Mouse (Mus musculus) right cerebral cortex, postnatal 14 days (tissue): ENCODE measurements around the gene Lrp1.

ENCODE experiments used
- DNase-seq: peaks from one replicate; pipeline ENCODE4 v3.0.0; 2022

Gene Lrp1

DNA sequence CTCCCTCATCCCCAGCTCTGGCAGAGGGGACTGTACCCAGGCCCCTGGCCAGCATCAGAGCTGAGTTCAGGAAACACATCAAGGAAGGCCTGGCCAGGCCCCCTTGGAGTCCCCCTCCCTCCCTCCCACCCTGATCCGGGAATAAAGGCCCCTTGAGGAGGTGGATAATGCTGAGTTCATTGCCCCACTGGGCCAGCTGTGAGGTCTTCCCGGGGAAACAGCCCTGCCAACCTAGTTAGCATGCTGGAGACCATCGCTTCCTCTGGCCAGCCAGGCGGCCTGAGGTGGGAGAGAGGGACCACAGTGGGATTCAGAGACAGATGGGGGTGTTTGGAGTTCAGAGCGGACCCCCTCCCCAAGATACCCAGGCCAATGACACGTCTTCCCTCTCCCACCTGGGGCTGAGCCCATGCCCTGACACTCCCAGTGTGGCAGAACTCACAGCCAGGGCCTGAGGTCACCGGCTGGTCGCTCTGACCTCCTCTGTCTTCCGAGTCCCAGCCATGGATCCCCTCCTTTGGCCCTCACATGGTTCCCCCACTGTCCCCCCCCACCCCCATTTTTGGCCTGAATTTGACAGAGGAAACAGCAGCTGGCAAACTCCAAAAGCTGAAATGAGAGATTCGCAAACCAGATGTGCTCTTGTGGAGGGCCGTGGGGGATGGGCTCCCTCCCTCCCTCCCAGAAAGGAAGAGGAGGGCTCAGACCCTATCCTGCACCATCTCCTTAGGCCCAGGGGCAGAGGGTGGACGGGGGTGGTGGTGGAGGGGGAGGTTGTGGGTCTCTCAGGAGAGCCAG is 6.5 kb downstream of the Lrp1 start:
- DNase-seq: no peak

DNA sequence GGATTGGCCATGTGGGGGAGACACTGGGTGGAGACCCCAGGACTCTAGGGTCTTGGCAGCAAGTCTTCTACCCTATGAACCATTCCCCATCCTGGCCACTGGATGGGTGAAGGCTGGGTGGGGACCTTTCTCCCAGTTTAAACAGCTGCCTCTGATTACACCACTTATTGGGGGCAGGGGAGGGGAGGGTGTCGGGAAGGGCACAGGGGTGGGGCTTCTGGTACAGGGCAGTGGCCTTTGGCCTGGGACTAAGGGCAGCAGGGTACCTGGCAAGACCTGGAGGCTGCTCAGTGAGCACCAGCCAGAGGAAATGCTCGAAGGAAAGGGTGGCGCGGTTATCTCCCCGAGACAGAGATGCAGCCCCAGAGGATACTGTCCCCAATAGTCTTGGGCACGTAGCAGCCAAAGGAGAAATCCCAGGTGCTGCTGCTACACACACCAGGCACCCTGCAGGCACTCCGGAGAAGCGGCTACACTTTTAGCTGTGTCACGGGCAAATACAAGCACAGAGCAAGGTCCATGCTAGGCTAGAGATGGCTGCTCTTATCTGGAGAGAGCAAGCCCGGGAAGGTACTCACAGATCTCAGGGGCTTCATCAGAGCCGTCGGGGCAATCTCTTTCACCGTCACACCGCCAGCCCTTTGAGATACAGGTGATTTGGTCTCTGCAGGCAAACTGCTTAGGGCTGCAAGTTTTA is 8.7 kb downstream of the Lrp1 start:
- no peak for DNase-seq

DNA sequence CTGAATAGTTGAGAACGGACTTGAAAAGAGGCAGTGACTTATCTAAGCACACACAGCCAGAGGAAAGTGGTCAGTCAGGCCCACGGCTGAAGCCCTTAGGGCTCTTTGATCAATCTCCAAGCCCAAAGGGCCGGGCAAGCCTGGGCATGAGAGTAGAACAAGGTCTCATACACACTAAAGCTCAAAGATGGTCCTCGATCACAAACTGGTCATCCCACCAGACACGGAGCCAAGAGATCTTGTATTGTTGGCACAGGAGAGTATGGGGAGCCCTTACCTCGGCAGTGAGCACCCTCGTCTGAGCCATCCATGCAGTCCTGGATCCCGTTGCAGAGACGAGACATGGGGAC is 10.9 kb downstream of the Lrp1 start:
- no peak for DNase-seq

DNA sequence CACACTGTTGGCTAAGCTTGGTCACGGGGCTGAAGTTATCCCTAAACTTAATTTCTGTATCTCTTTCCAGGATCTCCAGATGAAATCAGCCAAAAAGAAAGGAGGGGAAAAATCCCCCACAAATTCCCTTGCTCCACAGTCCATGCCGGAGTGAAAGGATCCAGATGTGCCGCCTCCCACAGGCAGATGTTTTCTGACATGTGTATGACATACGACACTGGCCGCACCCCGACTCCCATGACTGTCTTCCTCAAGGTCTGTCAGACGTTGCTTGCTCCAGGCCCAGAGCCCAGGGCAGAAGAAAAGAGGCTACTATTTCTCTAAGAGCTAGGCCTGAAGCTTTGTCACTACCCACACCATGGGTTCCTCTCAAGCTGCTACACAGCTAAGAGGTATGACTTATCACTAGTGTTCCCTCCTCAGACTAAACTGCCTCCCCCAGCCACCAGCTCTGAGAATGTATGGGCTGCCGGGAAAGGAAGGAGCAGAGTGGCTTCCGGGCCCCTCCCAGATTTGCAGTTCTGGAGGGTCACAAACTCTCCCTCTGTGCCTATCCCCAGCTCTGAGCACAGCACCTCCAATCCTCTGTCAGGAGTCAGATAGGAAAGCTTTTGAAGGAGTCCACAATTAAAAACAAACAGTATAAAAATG is 11.4 kb downstream of the Lrp1 start:
- no peak for DNase-seq

DNA sequence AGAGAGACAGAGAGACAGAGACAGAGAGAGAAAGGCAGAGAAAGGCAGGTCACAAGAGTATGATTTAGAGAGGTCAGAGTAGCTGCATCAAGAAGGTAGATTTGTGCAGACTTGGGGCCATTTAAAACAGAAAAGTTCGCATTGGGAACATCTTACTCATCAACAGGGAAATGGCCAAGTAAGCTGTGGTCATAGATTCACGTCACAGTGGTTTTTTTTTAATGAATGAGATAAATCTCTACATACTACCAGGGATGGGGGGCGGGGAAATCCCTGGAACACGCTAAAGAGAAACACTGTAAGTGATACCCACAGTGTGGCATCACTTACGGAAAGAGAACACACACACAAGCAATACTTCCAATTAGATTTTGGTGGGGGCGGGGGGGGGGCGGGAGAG is 13.9 kb downstream of the Lrp1 start:
- no peak for DNase-seq

DNA sequence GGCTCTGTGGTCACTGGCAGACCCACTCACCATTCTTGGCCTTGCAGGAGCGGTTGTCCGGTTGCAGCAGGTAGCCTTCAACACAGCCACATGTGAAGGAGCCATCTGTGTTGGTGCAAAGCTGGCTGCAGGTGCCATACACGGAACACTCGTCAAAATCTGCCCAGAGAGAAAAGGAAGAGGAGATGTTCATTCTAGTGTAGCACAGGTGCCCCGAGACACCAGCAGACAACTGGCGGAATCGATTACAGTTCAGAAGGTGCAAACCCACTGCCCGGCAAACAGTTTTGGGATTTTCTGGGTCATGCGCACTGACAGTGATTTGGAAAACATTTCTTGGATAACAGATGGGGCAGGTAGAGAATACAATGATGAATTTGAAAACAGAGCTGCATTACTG is 15.2 kb downstream of the Lrp1 start:
- DNase-seq: no peak

DNA sequence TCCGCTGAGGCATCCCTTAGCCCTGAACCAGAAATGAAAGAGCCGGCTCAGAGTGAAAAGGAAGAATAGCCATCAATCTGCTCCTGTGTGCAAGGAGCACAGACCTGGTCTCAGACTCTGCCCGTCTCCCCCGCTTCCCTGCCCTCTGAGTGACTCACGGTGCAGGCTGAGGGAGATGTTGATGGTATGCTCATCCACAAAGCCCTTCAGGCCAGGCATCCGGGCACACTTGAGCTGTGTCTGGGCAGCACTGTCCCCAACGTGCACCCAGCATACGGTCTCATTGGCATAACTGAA is 15.7 kb downstream of the Lrp1 start:
- no peak for DNase-seq

DNA sequence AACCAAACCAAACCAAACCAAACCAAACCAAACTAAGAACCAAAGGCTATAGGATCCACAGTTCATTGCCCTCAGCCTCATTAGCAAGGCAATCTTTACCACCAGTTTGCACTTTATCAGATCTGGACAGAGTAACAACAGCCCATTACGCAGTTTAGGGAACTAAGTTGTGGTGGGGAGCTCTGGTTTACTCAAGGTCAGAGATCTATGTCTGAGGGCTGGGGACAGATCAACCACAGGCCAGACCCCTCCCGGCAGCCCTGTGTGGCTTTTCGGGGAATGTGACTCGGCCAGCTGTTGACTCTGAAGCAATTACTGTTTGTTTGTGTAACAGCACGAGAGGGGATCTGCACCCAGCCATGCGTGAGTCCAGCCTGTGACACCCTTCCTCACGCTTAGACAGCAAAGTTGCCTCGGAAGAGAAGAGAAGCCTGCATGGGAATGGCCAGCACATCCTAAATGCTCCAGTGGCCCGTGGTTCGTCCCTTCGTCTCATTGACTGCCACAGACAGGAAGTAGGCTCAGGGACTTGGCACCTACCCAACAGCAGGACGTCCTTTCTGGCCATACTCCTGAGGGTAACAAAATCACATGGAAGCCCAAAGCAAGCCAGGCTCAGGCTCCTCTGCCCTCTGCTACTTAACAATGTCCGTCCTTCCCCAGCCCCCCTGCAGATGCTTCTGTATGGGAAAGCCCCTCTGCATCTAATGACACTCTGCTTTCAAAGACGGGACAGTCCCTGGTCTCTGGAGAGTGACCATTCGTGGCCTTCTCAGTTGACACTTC is 16.3 kb downstream of the Lrp1 start:
- peak; percentile 54 for DNase-seq

DNA sequence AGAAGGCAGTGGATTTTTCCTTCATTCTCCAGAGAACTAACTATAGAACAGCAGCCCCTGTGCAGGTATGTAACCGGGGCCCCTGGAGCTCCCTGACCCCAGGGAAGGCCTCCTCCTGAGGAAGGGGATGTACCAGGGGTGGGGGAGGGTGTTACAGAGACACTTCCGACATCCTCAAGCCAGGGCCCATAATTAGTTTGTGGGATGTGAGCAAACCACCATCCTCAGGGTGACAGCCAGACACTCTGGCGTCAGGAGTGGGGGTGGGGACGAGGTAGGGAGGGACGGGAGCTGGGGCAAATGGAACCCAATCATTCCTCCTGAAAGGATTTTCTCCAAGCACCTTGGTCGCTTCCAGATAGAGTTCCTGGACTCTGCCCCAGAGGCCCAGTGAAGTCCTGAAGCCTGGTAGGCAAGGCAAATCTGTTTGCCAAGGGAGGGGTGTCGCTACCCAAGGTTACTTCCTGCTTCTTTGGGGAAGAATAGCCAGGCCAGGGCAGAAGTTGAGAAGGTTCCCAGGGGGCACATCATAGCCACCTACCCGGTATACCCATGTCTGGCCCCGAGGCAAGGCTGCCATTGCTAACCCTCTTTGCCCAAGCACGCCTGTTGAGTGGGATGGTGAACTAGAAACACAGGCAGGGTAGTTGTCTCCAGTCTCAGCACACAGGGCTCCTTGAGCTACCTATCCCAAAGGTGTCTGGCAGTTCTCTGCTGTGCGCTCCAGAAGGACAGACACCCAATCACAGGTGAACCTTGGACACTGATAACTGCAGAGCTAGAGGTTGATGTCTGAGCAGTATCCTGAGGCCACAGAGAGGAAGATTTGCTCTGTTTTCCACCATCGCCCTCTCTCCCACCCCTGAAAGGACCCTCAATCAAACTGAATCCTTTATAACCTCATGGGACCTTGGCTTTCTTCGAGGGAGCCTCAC is 17.2 kb downstream of the Lrp1 start:
- DNase-seq: no peak

DNA sequence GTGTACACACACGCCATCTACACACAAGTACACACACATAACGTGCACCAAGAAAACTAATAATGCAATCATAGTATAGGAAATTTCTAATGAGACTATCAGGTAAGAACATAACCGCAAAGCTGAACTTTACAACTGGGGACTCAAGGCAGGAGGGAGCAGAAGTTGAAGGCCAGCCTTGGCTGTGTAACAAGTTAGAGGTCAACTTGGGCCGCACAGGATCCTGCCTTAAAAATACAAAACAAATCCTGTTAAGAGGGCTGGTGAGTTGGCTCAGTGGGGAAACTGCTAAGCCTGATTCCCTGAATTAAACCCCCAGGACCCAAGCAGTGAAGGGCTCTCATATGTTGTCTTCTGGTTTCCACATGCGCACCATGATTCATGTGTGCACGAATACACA is 18.8 kb downstream of the Lrp1 start:
- DNase-seq: no peak

DNA sequence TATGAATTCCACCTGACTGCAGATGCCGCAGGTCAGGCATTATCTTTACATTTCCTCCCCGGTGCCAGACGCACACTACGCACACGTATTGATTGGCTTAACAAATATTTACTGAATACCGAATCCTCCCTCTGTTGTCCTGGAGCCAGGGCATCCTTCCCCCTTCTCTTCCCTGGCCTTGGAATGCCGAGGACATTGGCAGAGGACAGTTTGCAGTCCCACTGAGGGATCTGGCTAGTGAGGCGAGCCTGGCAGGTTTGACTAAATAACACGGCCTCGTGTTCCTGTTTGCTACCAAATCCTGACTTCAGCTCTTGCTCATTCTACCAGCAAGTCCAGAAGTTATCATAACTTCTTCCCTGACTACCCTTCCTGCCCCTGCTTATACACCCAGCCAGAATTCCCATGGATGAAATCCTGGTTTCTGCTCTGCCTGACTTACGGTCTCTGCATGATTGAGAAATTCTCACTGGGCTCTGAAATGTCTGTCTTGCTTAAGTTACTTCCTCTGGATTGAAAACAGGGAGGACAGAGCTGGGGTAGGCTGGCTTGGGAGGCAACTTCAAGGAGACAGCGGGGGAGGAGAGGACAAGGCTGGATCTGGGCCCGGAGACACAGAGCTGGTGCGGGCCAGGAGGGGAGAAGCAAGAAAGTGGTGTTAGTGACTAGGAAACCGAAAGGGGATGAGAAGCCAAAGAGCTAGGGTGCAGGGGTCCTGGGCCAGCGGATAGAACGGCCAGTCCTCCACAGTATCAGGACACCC is 21.0 kb downstream of the Lrp1 start:
- DNase-seq: no peak

DNA sequence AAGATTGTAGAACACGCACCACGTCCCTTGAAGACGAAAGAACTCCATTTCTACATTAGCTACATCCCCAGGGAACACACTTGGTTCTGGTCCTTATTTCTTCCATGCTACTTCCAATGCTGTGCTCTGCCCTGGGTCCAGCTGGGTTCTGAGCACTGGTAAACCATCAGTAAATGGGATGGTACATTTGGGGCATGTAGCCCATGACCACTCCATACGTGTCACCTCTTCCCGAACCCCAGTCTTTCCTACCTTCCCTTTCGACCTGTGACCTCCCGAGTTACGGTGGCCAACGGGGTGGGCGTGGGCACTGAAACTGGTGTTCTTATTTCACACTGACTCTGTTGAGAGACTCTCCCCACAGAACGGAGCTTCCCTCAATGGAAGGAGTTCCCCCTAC is 21.7 kb downstream of the Lrp1 start:
- DNase-seq: no peak

DNA sequence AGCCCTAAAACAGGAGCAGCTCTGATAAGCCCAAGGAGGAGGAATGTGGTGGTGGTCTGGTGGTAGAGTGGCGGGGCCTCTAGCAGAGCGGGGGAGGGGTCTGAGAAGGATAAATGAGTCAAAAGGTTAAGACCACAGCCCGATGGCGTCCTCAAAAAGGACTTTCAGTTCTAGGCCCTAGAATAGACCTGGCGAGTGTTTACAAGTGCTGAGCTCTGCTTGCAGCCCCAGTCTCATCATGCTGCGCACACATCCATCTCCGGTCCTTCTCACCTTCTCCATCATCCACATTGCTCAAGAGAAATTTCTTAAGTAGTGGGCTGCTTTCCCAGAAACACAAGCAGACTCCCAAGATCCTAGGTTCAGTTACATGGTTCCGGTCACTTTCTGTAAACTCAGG is 22.3 kb downstream of the Lrp1 start:
- DNase-seq: no peak

DNA sequence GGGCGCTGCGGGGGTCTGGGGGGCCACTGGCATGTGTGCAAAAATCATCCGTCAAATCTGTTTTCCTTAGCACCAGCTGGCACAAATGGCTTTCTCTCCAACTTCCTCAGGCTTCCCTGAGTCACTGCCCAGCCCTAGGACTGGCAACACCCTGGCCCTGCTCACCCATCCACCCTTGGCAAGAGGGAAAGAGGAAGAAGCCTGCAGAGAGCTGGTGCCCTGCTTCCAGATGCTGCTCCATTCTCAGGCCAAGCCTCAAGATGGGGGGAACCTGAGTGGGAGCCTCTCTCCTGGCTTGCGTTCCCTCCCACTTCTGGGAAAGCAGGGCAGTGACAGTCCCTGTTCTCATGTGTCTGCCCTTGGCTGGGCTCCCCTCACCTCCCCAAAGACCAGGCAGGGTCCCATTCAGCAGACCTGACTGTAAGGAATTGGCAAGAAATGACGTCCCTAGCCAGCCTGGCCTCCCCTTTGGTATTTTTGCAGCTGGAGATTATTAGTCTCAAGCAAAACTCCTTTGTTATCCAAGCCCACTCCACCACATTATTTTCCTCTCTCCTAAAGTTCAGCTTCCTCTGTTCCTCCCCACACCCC is 23.5 kb downstream of the Lrp1 start:
- no peak for DNase-seq

DNA sequence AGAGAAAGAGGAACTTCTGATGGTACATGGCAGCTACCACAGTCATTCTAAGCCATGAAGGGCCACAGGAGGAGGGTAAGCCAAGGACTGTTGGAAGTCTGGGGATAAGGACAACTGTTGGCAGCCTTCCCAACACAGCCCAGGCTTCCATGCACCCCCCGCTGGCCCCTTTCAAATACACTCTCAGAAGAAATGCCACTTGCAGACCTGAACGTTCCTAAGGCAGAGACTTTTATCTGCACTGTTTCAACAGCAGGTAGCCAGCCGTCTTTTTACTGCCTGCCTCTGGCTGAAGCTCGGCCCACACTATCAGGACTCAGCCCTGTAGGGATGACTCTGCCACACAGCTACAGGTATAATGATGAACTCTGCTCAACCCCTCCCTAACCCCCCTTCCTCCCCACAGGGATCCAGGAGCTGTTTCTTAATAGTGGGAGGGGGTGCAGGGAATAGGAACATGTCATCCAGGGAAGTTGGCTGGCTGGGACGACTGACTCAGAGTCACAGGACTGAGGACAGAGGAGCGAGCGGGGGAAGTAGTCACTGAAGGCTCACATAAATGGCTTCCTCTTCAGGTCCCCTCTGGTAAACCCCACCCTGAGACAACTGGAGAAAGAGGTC is 24.5 kb downstream of the Lrp1 start:
- no peak for DNase-seq

DNA sequence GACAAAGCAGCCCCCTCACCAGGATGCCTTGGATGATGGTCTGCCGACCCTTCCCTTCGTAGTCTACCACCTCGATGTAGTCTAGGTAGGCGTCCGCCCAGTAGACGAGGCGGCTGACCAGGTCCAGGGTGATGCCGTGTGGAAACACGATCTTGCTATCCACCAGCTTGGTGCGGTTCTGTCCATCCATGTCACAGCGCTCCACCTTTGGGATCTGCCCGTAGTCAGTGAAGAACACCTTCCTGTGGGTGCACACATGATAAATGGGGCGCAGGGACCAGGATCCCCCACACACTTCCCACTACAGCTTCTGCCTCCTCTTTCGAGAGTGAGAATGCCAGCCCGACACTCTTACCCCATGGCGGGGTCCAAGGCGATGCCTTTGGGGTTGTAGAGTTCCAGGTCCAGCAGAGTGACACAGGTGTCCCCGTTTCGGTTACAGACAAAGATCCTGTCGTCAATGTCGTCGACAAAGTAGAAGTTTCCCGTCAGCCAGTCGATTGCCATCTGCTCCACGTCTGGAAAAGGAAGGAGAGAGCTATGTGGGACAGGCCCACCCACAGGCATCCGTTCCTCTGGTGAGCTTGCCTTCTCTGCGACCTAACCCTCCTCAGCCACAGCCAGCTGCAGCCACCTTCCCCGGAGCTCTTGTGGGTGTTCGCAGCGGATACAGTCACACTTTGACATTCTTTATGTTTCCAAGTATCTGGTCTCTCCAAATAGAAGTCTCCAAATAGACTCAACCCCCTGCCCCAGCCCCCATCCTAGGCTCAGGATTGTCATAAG is 25.8 kb downstream of the Lrp1 start:
- no peak for DNase-seq

DNA sequence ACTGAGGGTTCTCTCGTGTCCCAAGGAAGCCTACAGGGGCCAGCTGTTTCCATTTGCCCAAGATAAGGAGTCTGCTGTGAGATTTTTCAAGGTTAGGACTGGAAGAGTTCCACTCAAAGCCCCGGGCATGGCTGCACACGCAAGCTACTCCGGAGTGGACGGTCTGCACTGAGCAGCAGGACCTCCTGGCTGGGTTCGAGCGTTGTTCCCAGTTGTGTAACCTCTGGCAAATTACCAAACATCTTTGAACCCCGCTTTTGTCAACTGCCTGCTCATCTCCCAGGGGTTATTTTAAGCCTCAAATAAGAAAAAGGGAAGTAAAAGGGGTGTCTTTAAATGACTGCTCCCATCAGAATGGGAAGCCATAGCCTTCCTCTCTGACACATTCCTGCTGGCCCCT is 26.5 kb downstream of the Lrp1 start:
- DNase-seq: no peak

DNA sequence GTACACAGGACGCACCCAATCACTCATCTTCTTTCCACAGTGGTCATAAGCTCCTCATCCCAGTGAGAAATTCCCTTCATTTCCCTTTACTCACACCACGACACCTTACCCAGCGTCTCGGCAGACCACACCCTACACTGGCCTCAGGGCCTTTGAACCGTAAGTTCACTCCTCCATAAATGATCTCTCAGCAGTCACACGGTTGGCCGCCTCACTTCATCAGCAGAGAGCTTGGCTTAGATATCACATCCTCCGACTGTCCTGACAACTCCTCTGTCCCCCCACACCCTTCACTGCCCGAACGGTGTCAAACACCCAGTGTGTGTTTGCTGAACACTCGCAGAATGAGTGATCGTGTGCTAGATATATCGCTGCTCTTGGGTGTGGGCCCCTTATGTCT is 28.1 kb downstream of the Lrp1 start:
- no peak for DNase-seq

DNA sequence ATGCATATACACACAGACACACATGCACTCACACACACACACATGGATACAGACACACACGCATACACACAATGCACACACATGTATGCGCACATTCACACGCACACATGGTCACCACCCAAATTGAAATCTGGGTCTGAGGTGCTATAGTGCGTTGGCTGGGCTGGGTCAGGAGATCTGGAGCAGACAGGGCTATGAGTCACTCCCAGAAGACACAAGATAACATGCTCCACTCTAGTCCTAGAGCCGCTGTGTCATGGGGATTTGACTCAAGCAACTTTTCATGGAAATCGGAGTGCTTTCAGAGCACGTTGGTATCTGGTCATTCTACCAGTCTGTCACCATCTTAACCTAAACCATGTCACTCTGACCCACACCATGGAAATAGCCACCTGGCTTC is 28.5 kb downstream of the Lrp1 start:
- no peak for DNase-seq

DNA sequence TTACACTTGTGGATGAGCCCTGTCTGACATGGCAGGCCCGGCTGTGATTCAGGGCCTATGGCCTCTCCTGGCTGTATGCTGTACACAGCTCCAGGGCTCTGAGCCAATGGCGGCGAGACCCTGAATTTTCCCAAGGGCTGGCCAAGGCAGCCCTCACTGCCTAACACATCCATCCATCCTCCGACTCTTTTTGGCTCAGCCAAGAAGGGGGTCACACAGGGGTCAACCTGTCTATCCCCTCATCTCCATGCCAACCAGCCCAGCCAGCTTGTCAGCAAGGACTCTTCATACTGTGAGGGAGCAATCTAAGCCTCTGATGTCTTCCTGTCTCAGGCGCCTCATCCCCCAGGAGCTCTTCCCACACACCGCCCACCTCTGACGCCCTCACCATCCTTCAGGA is 29.4 kb downstream of the Lrp1 start:
- no peak for DNase-seq
